Mouse (Mus musculus): ENCODE measurements around the gene Spop. TPM values are rescaled to one million over a fixed set of nuclear protein-coding genes. Genes with fewer than 3 reads are reported as not detected.
A peak's percentile ranks its signal among the peaks of the same experiment; 100 is the strongest.

Gene Spop
- polyA plus RNA-seq, 1 experiment from 2014 or later, result 204 TPM

DNA sequence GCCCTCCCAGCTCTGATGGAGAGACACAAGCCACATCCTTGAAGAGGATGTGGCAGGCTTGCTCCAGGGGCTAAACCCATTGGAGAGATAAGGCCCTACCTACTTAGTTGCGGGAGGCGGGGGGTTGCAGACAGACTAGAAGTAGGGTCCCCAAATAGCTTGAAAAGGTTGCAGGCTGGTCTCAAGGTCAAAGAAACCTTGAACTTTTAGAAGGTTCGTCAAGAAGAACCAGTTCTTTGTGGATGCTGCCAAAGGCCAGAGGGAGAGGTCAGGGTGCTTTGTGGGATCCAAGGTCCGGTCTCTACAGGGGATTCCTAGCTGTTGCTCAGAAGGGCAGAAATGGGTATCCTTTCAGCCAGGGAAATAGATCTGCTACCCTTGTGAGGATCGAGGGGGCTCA, 93.9 kb downstream of the Spop start:
- 73% methylated on average over 5 of the region's 5 CpGs for WGBS
- no peaks in the 10 kb centered on the region for H3K9me3 ChIP-seq (replicated peaks)
- no peak overlapping the region for H3K9ac ChIP-seq
- no peaks in the 10 kb centered on the region for H3K36me3 ChIP-seq
- no peak overlapping the region for H3K27ac ChIP-seq
- H3K27me3 ChIP-seq, result peaks cover 20% of the 10 kb centered on the region
- peaks cover 17% of the 10 kb centered on the region for H3K4me1 ChIP-seq
- ATAC-seq (ENCODE audit: low FRiP score), result no peak
- H3K4me2 ChIP-seq (replicated peaks), result no peak overlapping the region
- no peak overlapping the region for H3K4me3 ChIP-seq

DNA sequence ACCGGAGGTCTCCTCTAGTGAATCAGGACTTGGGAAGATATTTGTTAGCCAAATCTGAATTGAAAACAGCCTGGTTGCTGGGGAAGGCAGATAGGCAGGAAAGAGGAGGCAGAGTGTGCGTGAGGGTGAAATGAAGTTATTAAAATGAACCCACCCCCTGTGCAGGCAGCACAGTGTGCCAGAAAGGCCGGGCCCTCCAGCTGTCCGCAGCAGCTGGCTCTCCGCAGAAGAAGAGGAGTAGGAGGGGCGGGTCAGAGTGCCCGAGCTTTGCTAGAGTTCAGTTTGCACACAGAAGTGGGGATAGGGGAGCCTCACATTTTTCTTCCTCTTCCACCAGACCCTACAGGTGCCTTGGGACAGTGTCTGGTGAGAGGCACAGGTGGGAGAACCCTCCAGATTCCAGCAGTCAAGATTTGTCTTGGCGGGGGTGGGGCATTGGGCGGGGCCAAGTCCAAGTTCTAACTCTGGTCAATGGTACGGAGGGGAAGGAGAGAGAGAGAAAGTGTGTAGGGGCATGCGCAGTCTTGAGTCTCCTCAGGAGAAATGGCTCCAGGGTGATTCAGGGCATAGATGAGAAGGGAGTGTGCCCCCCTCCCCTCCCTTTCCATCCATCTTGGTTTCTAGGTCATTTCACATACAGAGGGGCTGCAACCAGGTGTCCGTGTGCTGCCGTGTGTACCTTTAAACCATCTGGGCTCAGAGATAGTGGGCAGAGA, 94.5 kb downstream of the Spop start:
- no peaks in the 10 kb centered on the region for H3K9me3 ChIP-seq (replicated peaks)
- H3K4me2 ChIP-seq (replicated peaks), result no peak overlapping the region
- no peak for ATAC-seq (ENCODE audit: low FRiP score)
- WGBS, result 61% methylated on average over 13 of the region's 13 CpGs
- H3K27me3 ChIP-seq, result peaks cover 26% of the 10 kb centered on the region
- H3K27ac ChIP-seq, result no peak overlapping the region
- H3K4me3 ChIP-seq, result no peak overlapping the region
- H3K4me1 ChIP-seq, result peaks cover 20% of the 10 kb centered on the region
- no peak overlapping the region for H3K9ac ChIP-seq
- H3K36me3 ChIP-seq, result no peaks in the 10 kb centered on the region

DNA sequence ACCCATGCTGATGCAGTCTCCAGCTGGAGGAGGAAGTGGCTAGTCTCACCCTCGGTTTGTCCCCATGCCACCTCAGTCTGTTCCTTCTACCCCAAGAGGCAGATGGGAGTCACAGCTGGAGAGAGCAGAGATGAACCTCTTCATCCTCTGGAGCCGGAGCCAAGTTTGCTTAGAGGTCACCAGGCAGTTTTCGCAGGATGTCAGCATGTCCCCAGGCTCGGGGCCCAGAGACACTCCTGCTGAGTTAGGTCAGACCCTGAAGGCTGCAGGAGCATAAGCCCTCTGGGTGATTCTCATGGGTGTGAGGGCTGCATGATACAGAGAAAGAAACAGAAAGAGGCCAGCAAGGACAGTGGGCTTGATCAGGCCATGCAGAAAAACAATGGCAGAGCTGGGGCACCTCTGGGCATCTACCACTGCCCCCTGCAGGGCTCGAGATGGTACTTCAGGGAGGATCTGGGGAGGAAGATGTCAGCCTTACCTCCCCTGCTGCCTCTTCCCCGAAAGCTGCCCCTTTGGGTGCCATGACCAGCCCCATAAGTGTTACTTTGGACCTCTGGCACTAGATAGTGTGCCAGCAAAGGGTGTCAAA, 95.3 kb downstream of the Spop start:
- H3K4me1 ChIP-seq, result peaks cover 24% of the 10 kb centered on the region
- H3K27me3 ChIP-seq, result peaks cover 35% of the 10 kb centered on the region
- H3K4me2 ChIP-seq (replicated peaks), result no peak overlapping the region
- no peak overlapping the region for H3K27ac ChIP-seq
- no peak overlapping the region for H3K4me3 ChIP-seq
- no peaks in the 10 kb centered on the region for H3K36me3 ChIP-seq
- no peak for ATAC-seq (ENCODE audit: low FRiP score)
- WGBS, result 75% methylated on average over 6 of the region's 6 CpGs
- no peaks in the 10 kb centered on the region for H3K9me3 ChIP-seq (replicated peaks)
- H3K9ac ChIP-seq, result no peak overlapping the region

DNA sequence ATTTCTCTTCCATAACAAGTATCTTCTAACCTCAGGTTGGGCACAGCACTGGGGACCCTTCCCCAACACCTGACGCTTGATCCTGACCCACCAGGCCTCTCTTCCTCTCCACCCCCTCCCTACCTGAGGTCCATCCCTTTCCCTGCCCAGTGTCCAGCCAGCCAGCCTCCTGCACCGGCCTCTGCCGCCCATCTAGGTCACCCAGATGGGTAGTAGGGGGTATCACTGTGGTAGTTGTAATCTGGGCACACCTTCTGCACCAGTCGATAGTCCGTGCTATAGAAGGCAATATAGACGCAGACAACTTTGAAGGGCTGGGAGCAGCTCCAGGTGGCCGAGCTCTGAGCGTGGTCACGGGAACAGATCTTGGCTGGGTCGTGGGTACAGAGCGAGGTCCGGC, 96.8 kb downstream of the Spop start:
- Histone ChIP-seq H3K4me1 (peaks cover 33% of the 10 kb centered on the region), H3K9ac (no peak overlapping the region), H3K27me3 (peaks cover 49% of the 10 kb centered on the region), H3K36me3 (no peaks in the 10 kb centered on the region), H3K4me3 (no peak overlapping the region), H3K4me2 (replicated peaks) (no peak overlapping the region), H3K27ac (no peak overlapping the region), H3K9me3 (replicated peaks) (no peaks in the 10 kb centered on the region)
- WGBS, result 92% methylated on average over 12 of the region's 12 CpGs
- ATAC-seq (ENCODE audit: low FRiP score), result no peak

DNA sequence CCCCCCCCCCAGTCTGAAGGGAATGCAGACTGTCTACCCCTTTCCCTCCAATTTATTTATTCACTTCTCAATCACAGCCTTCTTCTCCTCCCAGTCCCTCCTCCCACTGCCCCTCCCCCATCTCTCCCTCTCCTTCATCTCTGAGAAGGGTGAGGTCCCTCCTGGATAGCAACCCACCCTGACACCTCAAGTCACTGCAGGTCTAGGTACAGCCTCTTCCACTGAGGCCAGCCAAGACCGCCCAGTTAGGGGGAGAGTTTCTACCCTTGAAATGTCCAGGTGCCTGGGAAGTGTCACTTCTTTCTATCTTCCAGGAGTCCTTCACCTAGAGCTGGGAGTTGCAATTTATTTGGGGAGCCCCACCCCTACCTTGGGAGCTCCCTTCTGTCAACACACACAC, 98.0 kb downstream of the Spop start:
- H3K9me3 ChIP-seq (replicated peaks), result no peaks in the 10 kb centered on the region
- WGBS, result 79% methylated on average over 1 of the region's 1 CpGs

DNA sequence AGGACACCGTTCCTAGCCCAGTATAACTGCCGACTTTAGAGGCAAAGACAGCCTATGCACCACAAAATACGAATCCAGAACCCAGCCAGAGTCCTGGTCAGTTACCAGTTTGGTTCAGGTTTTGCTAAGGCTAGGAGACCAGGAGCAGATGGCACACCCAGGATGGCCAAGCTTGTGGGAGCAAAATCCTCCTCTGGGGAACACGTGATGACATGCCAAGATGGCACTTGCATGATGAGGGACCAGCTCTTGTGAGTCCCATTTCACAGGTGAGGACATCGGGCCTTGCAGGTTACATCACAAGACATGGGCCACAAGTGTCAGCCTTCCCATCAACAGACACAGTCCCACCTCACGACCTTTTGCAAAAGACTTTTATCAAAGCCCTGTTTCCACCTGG, 98.5 kb downstream of the Spop start:
- ATAC-seq (ENCODE audit: low FRiP score), result no peak
- Histone ChIP-seq H3K27ac (no peak overlapping the region), H3K4me2 (replicated peaks) (no peak overlapping the region), H3K9me3 (replicated peaks) (no peaks in the 10 kb centered on the region), H3K4me3 (no peak overlapping the region), H3K4me1 (peaks cover 50% of the 10 kb centered on the region), H3K36me3 (no peaks in the 10 kb centered on the region), H3K9ac (no peak overlapping the region), H3K27me3 (peaks cover 65% of the 10 kb centered on the region)
- WGBS, result 77% methylated on average over 6 of the region's 6 CpGs

More for the DNA sequence above, 98.0 kb downstream of the Spop start:
- no peak overlapping the region for H3K4me3 ChIP-seq
- H3K36me3 ChIP-seq, result no peaks in the 10 kb centered on the region
- peaks cover 60% of the 10 kb centered on the region for H3K27me3 ChIP-seq
- no peak overlapping the region for H3K9ac ChIP-seq
- H3K27ac ChIP-seq, result no peak overlapping the region
- no peak overlapping the region for H3K4me2 ChIP-seq (replicated peaks)
- no peak for ATAC-seq (ENCODE audit: low FRiP score)
- peaks cover 45% of the 10 kb centered on the region for H3K4me1 ChIP-seq

DNA sequence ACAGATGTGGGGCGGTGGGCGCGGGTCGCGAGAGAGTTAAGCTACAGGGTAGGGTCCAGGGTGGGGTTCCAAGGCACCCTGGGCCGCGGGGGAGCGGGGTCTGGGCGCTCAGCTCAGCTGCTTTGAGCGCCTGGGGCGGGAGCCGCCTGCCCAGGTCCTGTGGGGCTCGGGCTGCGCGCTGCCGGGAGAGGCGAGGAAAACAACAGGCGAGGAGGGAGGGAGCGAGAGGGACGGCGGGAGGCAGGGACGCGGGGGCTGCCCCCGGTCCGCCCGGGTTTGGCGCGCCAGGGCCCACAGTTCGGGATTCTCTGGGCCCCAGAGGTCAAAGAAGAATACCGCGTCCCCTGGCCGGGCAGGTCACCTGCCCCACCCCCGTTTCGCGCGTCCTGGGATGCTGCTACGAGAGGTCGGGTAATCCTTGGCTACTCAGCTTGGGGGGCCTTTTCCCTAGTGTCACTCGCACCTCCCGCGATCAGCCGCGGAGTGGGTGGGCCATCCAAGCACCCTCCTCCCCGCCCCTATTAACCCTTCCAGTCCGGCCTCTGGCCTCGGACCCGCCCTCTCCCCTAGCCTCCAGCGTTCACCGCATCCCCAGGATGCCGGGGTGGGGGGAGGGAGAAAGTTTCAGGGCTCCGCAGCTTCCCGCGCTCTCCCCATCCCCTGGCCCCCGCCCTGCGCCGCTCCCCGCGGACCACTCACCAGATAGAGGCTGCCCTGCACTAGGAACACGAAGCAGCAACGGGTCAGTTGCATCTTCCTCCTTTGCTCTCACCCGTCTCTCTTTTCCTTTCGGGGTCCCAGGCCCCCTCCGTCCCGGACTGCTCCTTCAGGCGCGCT, 99.8 kb downstream of the Spop start:
- Histone ChIP-seq H3K27me3 (peaks cover 70% of the 10 kb centered on the region), H3K4me1 (peaks cover 42% of the 10 kb centered on the region), H3K9me3 (replicated peaks) (no peaks in the 10 kb centered on the region), H3K9ac (peak overlapping the region; percentile 52), H3K4me2 (replicated peaks) (peak overlapping the region; percentile 89), H3K36me3 (no peaks in the 10 kb centered on the region), H3K4me3 (peak overlapping the region; percentile 52), H3K27ac (no peak overlapping the region)
- peak; percentile 35 for ATAC-seq (ENCODE audit: low FRiP score)
- WGBS, result under 1% methylated on average over 64 of the region's 66 CpGs

DNA sequence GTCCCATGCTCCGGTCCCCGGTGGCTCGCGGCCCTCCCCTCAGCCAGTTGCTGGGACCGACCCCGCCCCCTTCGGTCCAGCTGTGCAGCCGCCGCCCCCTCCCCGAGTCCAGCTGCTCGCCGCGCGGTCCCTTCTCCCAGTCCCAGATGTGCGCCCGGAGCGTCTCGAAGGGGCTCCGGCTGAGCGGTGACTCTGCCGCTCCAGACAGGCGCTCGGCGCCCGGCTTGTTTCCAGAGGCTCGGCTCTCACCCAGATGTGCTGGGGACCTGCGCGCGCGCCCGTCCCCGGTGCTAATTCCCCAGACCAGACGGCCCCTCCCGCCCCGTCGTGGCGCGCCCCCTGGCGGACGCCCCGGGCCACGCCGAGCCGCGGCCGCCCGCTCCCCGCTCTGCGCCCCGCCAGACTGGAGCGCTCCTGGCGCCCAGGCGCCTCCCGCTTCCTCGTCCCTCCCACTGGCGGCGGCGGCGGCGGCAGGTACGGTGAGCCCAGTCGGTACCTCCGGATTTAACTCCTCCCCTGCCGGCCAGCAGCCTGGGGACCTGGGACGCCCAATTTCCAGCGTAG, 100.5 kb downstream of the Spop start, which contains the start of gene Nxph3:
Gene Nxph3, minus strand, starts transcription at position 273 of the 564 bp plus-strand sequence.
- peak; percentile 37 for ATAC-seq (ENCODE audit: low FRiP score)
- Histone ChIP-seq H3K4me2 (replicated peaks) (peak within 1 kb of the TSS; percentile 89), H3K4me1 (peaks cover 41% of the 10 kb centered on the region), H3K9ac (peak within 1 kb of the TSS; percentile 52), H3K4me3 (peak within 1 kb of the TSS; percentile 52), H3K27me3 (peaks cover 71% of the 10 kb centered on the region), H3K36me3 (no peaks in the 10 kb centered on the region), H3K9me3 (replicated peaks) (no peaks in the 10 kb centered on the region), H3K27ac (no peak within 1 kb of the TSS)
- WGBS, result 0% methylated on average over 50 of the region's 66 CpGs

DNA sequence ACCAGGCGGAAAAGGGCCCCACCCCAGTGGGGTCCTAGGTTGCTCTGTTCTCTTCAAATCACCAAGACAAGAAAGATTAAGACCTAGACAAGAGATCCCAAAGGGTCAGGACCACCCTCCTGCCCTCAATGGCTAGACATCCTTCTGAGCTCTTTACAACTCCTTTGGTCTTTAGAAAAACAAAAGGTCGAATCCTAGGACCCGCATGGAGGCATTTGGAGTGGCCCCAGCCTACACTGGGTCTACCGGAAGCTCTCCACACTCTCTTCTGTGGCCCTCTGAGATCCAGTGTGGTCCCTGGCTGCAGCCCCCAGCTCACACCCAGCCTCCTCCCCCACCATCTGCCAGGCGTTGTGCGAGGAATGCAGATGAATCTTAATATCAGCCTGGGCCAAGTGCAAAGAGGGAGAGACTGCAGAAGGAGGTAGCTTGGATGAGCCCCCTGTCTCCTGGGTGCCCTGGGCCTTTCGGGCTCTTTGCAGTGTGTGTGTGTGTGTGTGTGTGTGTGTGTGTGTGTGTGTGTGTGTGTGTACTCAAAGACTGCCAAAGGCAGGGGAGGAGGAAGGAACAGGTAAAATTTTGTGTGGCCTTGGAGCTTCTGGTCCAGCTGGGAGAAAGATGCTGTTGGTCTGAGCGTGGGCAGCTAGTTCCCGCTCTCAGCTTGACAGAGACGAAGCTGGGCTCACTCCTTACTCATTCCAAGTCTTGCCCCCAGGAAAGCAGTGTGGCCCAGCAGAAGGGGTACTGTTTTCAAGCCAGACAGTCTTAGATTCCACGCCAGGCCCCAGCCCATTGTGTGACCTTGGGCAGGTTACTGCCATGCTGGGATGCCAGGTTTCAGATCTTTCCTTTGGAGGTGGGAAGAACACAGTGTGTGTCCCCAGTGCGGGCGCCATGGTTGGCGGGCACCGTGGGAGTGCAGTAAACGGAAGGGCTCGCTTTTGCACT, 101.8 kb downstream of the Spop start:
- Histone ChIP-seq H3K36me3 (no peaks in the 10 kb centered on the region), H3K4me2 (replicated peaks) (no peak overlapping the region), H3K4me1 (peaks cover 43% of the 10 kb centered on the region), H3K9me3 (replicated peaks) (no peaks in the 10 kb centered on the region), H3K27ac (no peak overlapping the region), H3K27me3 (peaks cover 70% of the 10 kb centered on the region), H3K9ac (no peak overlapping the region; the same call in 1 of the 2 replicates), H3K4me3 (no peak overlapping the region)
- WGBS, result 30% methylated on average over 17 of the region's 17 CpGs
- ATAC-seq (ENCODE audit: low FRiP score), result no peak

DNA sequence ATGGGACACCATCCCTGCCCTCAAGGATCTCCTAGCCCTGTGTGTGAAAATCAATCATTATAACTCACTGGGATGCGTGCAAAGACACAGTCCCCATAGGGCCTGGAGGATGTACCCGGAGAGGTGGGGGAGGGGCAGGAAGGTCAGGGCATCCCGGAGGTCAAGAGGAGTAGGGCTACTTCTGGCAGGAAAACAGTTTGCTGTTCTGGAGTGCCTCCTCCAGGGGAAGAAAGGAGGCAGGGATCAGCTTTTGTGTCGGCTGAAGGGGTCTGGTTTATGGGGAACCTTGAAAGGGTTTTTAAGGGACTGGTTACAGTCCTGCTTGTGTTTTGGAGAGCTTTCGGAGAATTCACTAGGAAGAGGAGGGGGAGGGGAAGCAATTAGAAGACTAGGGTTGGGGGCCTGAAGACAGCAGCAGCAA, 102.6 kb downstream of the Spop start:
- Histone ChIP-seq H3K27me3 (peaks cover 67% of the 10 kb centered on the region), H3K4me2 (replicated peaks) (no peak overlapping the region), H3K36me3 (no peaks in the 10 kb centered on the region), H3K9me3 (replicated peaks) (no peaks in the 10 kb centered on the region), H3K9ac (no peak overlapping the region), H3K4me3 (no peak overlapping the region), H3K4me1 (peaks cover 43% of the 10 kb centered on the region), H3K27ac (no peak overlapping the region)
- ATAC-seq (ENCODE audit: low FRiP score), result no peak
- 2% methylated on average over 5 of the region's 5 CpGs for WGBS

DNA sequence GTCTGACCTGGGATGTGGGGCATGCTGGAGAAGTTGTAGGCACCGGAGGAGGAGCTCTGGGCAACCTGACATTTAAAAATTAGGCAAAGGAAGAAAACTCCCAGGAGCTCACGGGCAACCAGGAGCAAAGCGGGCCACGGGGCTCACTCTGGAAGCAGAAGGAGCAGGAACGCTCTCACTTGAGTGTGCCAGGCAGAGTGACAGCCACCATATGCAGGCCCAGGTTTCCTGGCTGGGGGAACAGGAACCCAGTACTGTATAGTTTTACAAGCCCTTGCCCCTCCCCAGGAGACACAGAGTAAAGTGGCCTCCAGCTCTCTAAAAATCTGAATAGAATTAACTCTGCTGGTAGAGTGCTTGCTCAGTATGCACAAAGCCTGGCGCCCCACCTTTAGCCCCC, 103.3 kb downstream of the Spop start:
- WGBS, result 42% methylated on average over 6 of the region's 6 CpGs
- Histone ChIP-seq H3K4me1 (peaks cover 43% of the 10 kb centered on the region), H3K36me3 (no peaks in the 10 kb centered on the region), H3K9ac (no peak overlapping the region), H3K4me3 (no peak overlapping the region), H3K27me3 (peaks cover 60% of the 10 kb centered on the region), H3K4me2 (replicated peaks) (no peak overlapping the region), H3K9me3 (replicated peaks) (no peaks in the 10 kb centered on the region), H3K27ac (no peak overlapping the region)
- ATAC-seq (ENCODE audit: low FRiP score), result no peak

All from hindbrain, embryonic 12.5 days (tissue).